Mouse (Mus musculus) adrenal gland, postnatal 14 days (tissue): Measurements from ENCODE around the gene Gbe1. TPM values are rescaled to one million over a fixed set of nuclear protein-coding genes. Genes with fewer than 3 reads are reported as not detected.
A peak's percentile ranks its signal among the peaks of the same experiment; 100 is the strongest.

Source experiments
- DNase-seq: peaks from one replicate; pipeline ENCODE4 v3.0.0; 2021; ENCODE audit warnings: mixed read lengths
- total RNA-seq: library from RNA; stranded (reverse); gene quantifications from 2 replicates; pipeline ENCODE4 v1.2.3, GENCODE M21; 2021

Gbe1 gene
- total RNA-seq, 1 experiment from 2014 or later, result 65.3 TPM

DNA sequence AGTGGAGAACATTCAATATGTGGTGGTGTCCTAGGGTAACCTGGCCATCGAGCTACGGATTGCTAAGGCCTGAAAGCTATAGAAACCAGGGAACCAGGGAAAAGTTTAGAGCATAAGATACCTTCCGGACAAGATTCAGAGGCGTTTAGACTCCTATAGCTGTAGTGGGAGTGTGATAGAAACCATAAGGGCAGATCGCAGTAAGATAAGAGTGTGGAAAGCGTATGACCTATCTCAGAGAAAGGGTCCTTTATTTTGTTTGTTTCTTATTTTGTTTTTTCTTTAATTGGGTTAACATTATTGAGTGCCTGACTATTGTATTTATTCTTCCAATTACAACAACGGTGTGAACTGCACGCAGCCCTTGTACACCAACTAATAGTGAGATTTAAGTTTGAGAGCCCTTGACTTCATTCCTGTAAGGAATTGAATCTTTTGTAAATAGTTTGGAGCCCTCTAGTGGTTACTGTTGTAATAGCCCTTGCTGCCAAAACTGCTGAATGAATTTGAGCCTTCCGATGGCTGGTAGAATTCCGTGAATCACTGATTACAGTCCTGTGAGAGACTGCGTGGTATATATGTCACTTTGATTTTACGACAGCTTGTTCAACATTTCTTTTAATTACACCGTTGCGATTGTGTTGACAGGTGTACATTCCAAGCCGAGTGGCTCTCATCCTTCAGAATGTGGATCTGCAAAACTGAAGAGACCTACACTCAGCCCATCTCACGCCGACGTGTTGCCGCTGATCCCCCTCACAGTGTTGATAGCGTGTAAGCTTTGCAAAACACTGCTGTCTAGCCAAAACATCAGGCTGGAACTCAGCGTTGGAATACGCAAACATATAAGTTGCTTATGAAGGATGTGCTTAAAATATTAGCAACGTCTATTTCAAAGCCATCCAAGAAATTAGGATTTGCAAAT is 254.9 kb downstream of the Gbe1 start:
- peak; percentile 22 for DNase-seq

GRCm38 (mm10) chr16:70585964-70586363 is 272.2 kb downstream of the Gbe1 start:
- no peak for DNase-seq

DNA sequence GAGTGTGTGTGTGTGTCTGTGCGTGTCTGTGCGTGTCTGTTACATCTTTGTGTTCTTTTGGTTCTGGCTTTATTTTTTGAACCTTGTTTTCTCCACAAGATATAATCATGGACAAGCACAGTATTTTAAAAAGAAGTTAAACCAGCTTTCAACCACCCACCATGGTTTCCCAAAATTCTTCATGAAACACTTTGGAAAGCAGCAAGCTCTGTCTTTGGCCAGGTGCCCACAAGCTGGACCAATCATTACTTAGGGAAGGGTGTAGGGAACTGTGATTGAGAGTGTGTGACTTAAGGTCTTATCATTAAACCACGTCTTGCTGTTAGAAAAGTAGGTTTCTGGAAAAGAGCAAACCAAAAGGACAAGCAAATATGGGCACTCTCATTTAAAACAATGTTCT is 288.6 kb downstream of the Gbe1 start:
- DNase-seq, result no peak

GRCm38 (mm10) chr16:70608358-70608757 is 294.6 kb downstream of the Gbe1 start:
- DNase-seq, result no peak

DNA sequence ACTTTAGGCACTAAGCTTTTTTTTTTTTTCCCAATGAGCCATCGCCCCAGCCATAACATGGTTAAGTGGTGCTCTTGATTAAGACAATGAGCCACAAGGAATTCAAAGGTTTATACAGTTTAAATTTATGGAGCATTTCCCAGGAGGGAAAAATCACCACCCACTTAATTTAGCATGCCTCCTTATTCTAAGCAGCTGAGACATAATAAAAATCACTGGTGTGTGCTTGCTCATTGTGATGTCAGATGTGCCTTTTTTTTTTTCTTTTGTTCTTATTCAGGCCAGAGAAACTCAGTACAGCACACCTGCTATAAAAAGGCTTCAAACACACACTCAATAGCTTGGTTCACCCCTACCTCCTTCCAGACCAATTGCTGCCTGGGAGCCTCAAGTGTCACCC is 303.9 kb downstream of the Gbe1 start:
- DNase-seq, result no peak

- DNase-seq, result no peak
Observed at GRCm38 (mm10) chr16:70618168-70618567, 304.4 kb downstream of the Gbe1 start.
